In the genomic region with DNA sequence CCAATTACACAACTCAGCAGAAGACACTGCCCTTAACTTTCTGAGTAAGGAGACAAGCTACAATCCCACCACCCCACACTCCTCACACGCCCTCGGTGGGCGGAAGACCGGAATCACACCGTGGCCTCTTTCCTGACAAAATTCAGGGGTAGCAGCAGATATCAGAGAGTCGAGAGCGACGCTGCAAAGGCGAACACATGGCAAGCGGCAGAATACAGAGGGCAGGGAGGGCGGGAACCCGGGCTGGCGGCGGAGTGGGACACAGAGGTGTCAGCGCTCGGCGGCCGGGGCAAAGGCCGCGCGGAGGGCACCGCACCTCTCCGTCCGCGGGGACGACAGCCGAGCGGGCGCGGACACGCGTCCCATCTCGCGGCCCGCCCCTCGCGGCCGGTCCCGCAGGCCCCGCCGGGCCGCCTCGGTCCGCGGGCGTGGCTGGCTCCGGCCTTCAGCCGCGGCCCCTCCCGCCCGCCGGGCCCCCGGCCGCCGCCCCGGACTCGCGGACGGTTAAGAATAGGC, we compare ENCODE assay signal across 8 mouse cellular contexts. TPM values are rescaled to one million over a fixed set of nuclear protein-coding genes. Genes with fewer than 3 reads are reported as not detected.
DNase-seq lines count a peak whose midpoint lies in the region; ATAC-seq and TF ChIP-seq lines count a peak whose summit lies in the region.

No protein-coding gene starts in this region.

- peak overlapping the region; percentile 82 for H3K4me2 ChIP-seq in forebrain, postnatal 0 days (ENCODE audit: low read depth)
- peak overlapping the region; percentile 84 for H3K4me2 ChIP-seq in limb, embryonic 11.5 days (ENCODE audit: low read depth, severe bottlenecking)
- peak overlapping the region; percentile 71 for H3K4me2 ChIP-seq in midbrain, embryonic 11.5 days
- peak overlapping the region; percentile 62 for H3K4me2 ChIP-seq in stomach, embryonic 16.5 days (ENCODE audit: low read depth, low read length)

- peak; percentile 69 for ATAC-seq in forebrain, postnatal 0 days
- ATAC-seq in limb, embryonic 11.5 days (ENCODE audit: insufficient number of reproducible peaks, low FRiP score, low TSS enrichment, low read depth) = peak; percentile 68
- ATAC-seq in midbrain, embryonic 11.5 days (ENCODE audit: low FRiP score) = no peak; the same call in none of the 2 replicates
- ATAC-seq in stomach, embryonic 16.5 days (ENCODE audit: insufficient read depth, low FRiP score) = peak; percentile 76

- H3K9me3 ChIP-seq in forebrain, postnatal 0 days (ENCODE audit: low read length) = no peaks in the 10 kb centered on the region
- no peaks in the 10 kb centered on the region for H3K9me3 ChIP-seq in limb, embryonic 11.5 days (ENCODE audit: control insufficient read depth, low read length)
- no peaks in the 10 kb centered on the region for H3K9me3 ChIP-seq in midbrain, embryonic 11.5 days (ENCODE audit: control insufficient read depth, low read length)
- no peaks in the 10 kb centered on the region for H3K9me3 ChIP-seq in stomach, embryonic 16.5 days (replicated peaks; ENCODE audit: control insufficient read depth, low read length)

- intact Hi-C loops in left cerebral cortex, postnatal 4 days (cut with DNase I) = no loop called here
- intact Hi-C loops in left cerebral cortex, postnatal 10 days (cut with DNase I) = loop anchor here (10.0 kb wide), 1 partner anchor 94 kb away; no protein-coding TSS in a partner anchor

- H3K27ac ChIP-seq in forebrain, postnatal 0 days (ENCODE audit: low read depth, low read length) = peak overlapping the region; percentile 85
- peak overlapping the region; percentile 68; the same call in 1 of the 2 replicates for H3K27ac ChIP-seq in limb, embryonic 11.5 days (replicated peaks; ENCODE audit: low read depth, low read length)
- H3K27ac ChIP-seq in midbrain, embryonic 11.5 days (ENCODE audit: low read depth, low read length) = peak overlapping the region; percentile 63
- peak overlapping the region; percentile 87 for H3K27ac ChIP-seq in stomach, embryonic 16.5 days (ENCODE audit: low read length)

- H3K36me3 ChIP-seq in forebrain, postnatal 0 days (ENCODE audit: insufficient read depth) = no peaks in the 10 kb centered on the region
- no peaks in the 10 kb centered on the region for H3K36me3 ChIP-seq in limb, embryonic 11.5 days (ENCODE audit: control insufficient read depth, insufficient read depth, low read length)
- H3K36me3 ChIP-seq in midbrain, embryonic 11.5 days (ENCODE audit: control insufficient read depth, insufficient read depth, low read length) = no peaks in the 10 kb centered on the region
- H3K36me3 ChIP-seq in stomach, embryonic 16.5 days (ENCODE audit: control insufficient read depth, insufficient read depth, low read length) = no peaks in the 10 kb centered on the region

- H3K27me3 ChIP-seq in forebrain, postnatal 0 days (ENCODE audit: insufficient read depth, low read length) = no peaks in the 10 kb centered on the region
- no peaks in the 10 kb centered on the region for H3K27me3 ChIP-seq in limb, embryonic 11.5 days (ENCODE audit: control insufficient read depth, insufficient read depth, low read length)
- H3K27me3 ChIP-seq in midbrain, embryonic 11.5 days (ENCODE audit: control insufficient read depth, insufficient read depth, low read length) = no peaks in the 10 kb centered on the region
- no peaks in the 10 kb centered on the region for H3K27me3 ChIP-seq in stomach, embryonic 16.5 days (ENCODE audit: control insufficient read depth, insufficient read depth, low read length)

- H3K4me3 ChIP-seq in forebrain, postnatal 0 days (ENCODE audit: low read depth, low read length) = peak overlapping the region; percentile 88
- H3K4me3 ChIP-seq in limb, embryonic 11.5 days (ENCODE audit: low read depth, low read length) = peak overlapping the region; percentile 81
- peak overlapping the region; percentile 86 for H3K4me3 ChIP-seq in midbrain, embryonic 11.5 days (ENCODE audit: low read depth, low read length)
- H3K4me3 ChIP-seq in stomach, embryonic 16.5 days (replicated peaks; ENCODE audit: low read length) = peak overlapping the region; percentile 78

- WGBS in forebrain, postnatal 0 days = 1% methylated on average over 52 of the region's 59 CpGs
- 0% methylated on average over 28 of the region's 59 CpGs for WGBS in limb, embryonic 11.5 days
- WGBS in midbrain, embryonic 11.5 days = 0% methylated on average over 35 of the region's 59 CpGs
- WGBS in stomach, embryonic 16.5 days = 0% methylated on average over 58 of the region's 59 CpGs

- DNase-seq in left cerebral cortex, postnatal 4 days = peak; percentile 47
- DNase-seq in left cerebral cortex, postnatal 10 days (ENCODE audit: extremely low spot score in 1 of 2, low spot score in 2 of 2) = no peak
- peak; percentile 39 for DNase-seq in adipocyte (ENCODE audit: low spot score)
- DNase-seq in forebrain, postnatal 0 days = peak; percentile 47
- peak; percentile 62 for DNase-seq in limb, embryonic 11.5 days (ENCODE audit: low spot score)
- DNase-seq in midbrain, embryonic 11.5 days (ENCODE audit: low spot score, missing footprints) = peak; percentile 91
- no peak for DNase-seq in frontal cortex, postnatal 14 days (ENCODE audit: low spot score in 2 of 2)

- peak overlapping the region; percentile 81 for H3K9ac ChIP-seq in forebrain, postnatal 0 days
- peak overlapping the region; percentile 90 for H3K9ac ChIP-seq in limb, embryonic 11.5 days (ENCODE audit: low read length)
- peak overlapping the region; percentile 77 for H3K9ac ChIP-seq in midbrain, embryonic 11.5 days (ENCODE audit: low read length)
- H3K9ac ChIP-seq in stomach, embryonic 16.5 days (ENCODE audit: low read length) = peak overlapping the region; percentile 94

- TF ChIP-seq CTCF in forebrain, postnatal 0 days (IDR thresholded peaks at IDR 0.05; ENCODE audit: low read depth) = peak; percentile 40

- H3K4me1 ChIP-seq in forebrain, postnatal 0 days (ENCODE audit: insufficient read depth) = peaks cover 26% of the 10 kb centered on the region
- H3K4me1 ChIP-seq in limb, embryonic 11.5 days (ENCODE audit: control insufficient read depth, insufficient read depth, low read length) = peaks cover 13% of the 10 kb centered on the region; the same call in 1 of the 2 replicates
- H3K4me1 ChIP-seq in midbrain, embryonic 11.5 days (ENCODE audit: control insufficient read depth, insufficient read depth, low read length) = peaks cover 9% of the 10 kb centered on the region
- peaks cover 14% of the 10 kb centered on the region for H3K4me1 ChIP-seq in stomach, embryonic 16.5 days (ENCODE audit: control insufficient read depth, insufficient read depth, low read length)

RNA-seq across cellular contexts. Expression of gene Rap1a, which starts 0.4 kb away (rescaled TPM):
- 10 to 100 TPM; 73.0 to 84.9 TPM for total RNA-seq in left cerebral cortex, postnatal 4 days (2021)
- 10 to 100 TPM; 75.7 to 86.0 TPM for total RNA-seq in left cerebral cortex, postnatal 10 days (2021)
- 36.4 and 37.5 TPM in 2 replicates for total RNA-seq in forebrain, postnatal 0 days (2014; rRNA removed)
- polyA plus RNA-seq in forebrain, postnatal 0 days (2015; fragmentation: Nextera tagmentation; extraction: Ambion mirVana) = 60.7 and 70.5 TPM in 2 replicates
- 72.7 and 78.5 TPM in 2 replicates for polyA plus RNA-seq in limb, embryonic 11.5 days (2014; fragmentation: Nextera tagmentation; extraction: Ambion mirVana)
- 87.0 and 91.8 TPM in 2 replicates for polyA plus RNA-seq in midbrain, embryonic 11.5 days (2014; fragmentation: Nextera tagmentation; extraction: Ambion mirVana)
- 127 and 148 TPM in 2 replicates for polyA plus RNA-seq in stomach, embryonic 16.5 days (2015; fragmentation: Nextera tagmentation; extraction: Ambion mirVana)

Comparison
In these comparisons a context has a peak if more than half of its experiments do, and no peak if none do; other contexts are left out.
1. DNase-seq: peak in left cerebral cortex, postnatal 4 days (single experiment), adipocyte (single experiment), forebrain, postnatal 0 days (single experiment), limb, embryonic 11.5 days (single experiment) and midbrain, embryonic 11.5 days (single experiment); none in left cerebral cortex, postnatal 10 days (0 of 2) and frontal cortex, postnatal 14 days (0 of 2).
2. Peak in every context shown above with its lines, with median percentiles within 50 percentile points of each other: H3K27ac ChIP-seq, H3K4me2 ChIP-seq, H3K4me3 ChIP-seq and H3K9ac ChIP-seq.